Mouse (Mus musculus) heart, embryonic 12.5 days (tissue): ENCODE data around the gene Praf2. TPM values are rescaled to one million over a fixed set of nuclear protein-coding genes. Genes with fewer than 3 reads are reported as not detected.
"Not testable (repeated sequence)": the region's sequence is repeated elsewhere in the genome, so short reads cannot be mapped to it uniquely, and the experiment has no call there.

ENCODE experiments used
- ATAC-seq: fragments of 200-750 bp; cut with Nextera tagmentation; 2 replicates; pipeline ENCODE4 v1.8.0; 2017; ENCODE audit warnings: moderate TSS enrichment, moderate library complexity; ENCODE audit not compliant: insufficient number of reproducible peaks, low FRiP score
- H3K27ac ChIP-seq: fragments of 300-500 bp; sonication (generic); 2 replicates; pipeline ENCODE4 v1.5.1; 2016; ENCODE audit warnings: mild to moderate bottlenecking, moderate library complexity; ENCODE audit not compliant: poor library complexity, severe bottlenecking
- H3K27me3 ChIP-seq: fragments of 300-500 bp; sonication (generic); replicated peaks from 2 replicates; pipeline ENCODE4 v1.6.1; 2016; ENCODE audit warnings: mild to moderate bottlenecking, moderate library complexity
- H3K36me3 ChIP-seq: fragments of 300-500 bp; sonication (generic); 2 replicates; pipeline ENCODE4 v1.6.1; 2016; ENCODE audit warnings: mild to moderate bottlenecking, moderate library complexity
- H3K4me1 ChIP-seq: fragments of 300-500 bp; sonication (generic); replicated peaks from 2 replicates; pipeline ENCODE4 v1.6.1; 2016; ENCODE audit warnings: mild to moderate bottlenecking
- H3K4me2 ChIP-seq: fragments of 300-500 bp; sonication (generic); 2 replicates; pipeline ENCODE4 v1.6.1; 2016; ENCODE audit warnings: mild to moderate bottlenecking, moderate library complexity
- H3K4me3 ChIP-seq: fragments of 300-500 bp; sonication (generic); 2 replicates; pipeline ENCODE4 v1.5.1; 2016; ENCODE audit warnings: mild to moderate bottlenecking
- H3K9ac ChIP-seq: fragments of 300-500 bp; sonication (generic); 2 replicates; pipeline ENCODE4 v1.6.1; 2016; ENCODE audit warnings: mild to moderate bottlenecking, moderate library complexity
- H3K9me3 ChIP-seq: fragments of 300-500 bp; sonication (generic); replicated peaks from 2 replicates; pipeline ENCODE4 v1.6.1; 2016; ENCODE audit warnings: mild to moderate bottlenecking, moderate library complexity
- WGBS: fragments of 180-500 bp; shearing (Covaris S2); methylation state at CpG from one replicate; pipeline ENCODE4 v1.1.7; 2016; 5-methylcytosine and 5-hydroxymethylcytosine counted together
- polyA plus RNA-seq: library from polyadenylated mRNA; unstranded; fragments of >200 nt; fragmentation: Nextera tagmentation; extraction: Ambion mirVana; gene quantifications from 2 replicates; pipeline ENCODE4 v1.2.1, GENCODE M21; 2016

Gene Praf2
- 43.5 and 44.3 TPM in 2 replicates for polyA plus RNA-seq

DNA sequence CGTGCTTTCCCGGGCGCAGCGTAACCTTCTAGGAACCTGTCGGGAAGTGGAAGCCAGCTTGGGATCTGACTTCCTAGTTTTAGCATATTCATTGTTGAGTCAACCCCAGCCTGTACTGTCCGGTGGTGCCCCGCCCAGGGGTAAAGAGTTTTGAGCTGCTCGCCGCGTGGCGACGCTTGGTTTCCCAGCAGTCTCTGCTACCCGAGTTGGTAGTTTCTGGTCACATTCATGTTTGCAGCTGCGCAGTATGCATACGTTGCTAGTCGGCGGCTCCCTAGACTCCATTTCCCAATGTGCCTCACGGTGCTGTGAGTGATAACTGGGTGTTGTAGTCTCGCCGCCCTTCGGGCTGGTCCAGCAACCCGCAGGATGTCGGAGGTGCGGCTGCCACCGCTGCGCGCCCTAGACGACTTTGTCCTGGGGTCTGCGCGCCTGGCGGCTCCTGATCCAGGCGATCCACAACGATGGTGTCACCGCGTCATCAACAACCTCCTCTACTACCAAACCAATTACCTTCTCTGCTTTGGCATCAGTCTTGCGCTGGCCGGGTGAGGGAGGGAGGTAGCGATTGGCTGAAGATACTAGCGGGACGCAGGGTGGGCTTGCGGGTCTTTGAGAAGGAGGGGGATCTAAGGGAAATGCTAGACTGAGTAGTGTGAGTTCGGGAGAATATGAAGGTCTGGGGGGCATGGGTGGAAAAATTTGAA lies at the start of gene Praf2:
Praf2 (plus strand) TSS at position 225 of the 707 bp plus-strand sequence.
- Histone ChIP-seq H3K27ac (peak within 1 kb of the TSS; percentile 30), H3K4me2 (peak within 1 kb of the TSS; percentile 66), H3K4me3 (peak within 1 kb of the TSS; percentile 57), H3K27me3 (no peaks in the 10 kb centered on the region), H3K9ac (peak within 1 kb of the TSS; percentile 62), H3K4me1 (0 out of 2 replicates have a peak, but pooled peaks cover 6% of the 10 kb centered on the region), H3K36me3 (peaks cover 22% of the 10 kb centered on the region), H3K9me3 (no peaks in the 10 kb centered on the region)
- WGBS = 12% methylated on average over 42 of the region's 42 CpGs
- peak; percentile 92 for ATAC-seq

DNA sequence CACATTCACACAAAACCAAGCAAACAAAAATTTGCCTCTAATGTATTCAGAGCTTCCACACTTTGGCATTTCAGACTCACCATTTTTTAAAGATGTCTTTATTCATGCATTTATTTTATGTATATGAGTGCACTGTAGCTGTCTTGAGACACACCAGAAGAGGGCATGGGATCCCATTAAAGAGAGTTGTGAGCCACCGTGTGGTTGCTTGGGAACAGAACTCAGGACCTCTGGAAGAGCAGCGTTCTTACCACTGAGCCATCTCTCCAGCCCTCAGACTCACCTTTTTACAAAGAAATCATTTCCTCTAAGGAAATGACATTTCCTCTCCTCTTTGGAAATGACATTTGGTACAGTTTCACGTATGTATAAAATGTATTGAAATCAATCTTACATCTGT lies 49.3 kb upstream of the Praf2 start:
- no peak for ATAC-seq
- H3K27ac ChIP-seq = no peak overlapping the region
- WGBS = 48% methylated on average over 3 of the region's 3 CpGs
- no peaks in the 10 kb centered on the region for H3K36me3 ChIP-seq
- peaks cover 2% of the 10 kb centered on the region; the same call in 1 of the 2 replicates for H3K4me1 ChIP-seq
- H3K4me3 ChIP-seq = no peak overlapping the region
- H3K27me3 ChIP-seq = no peaks in the 10 kb centered on the region
- no peaks in the 10 kb centered on the region for H3K9me3 ChIP-seq
- H3K9ac ChIP-seq = no peak overlapping the region
- no peak overlapping the region for H3K4me2 ChIP-seq

DNA sequence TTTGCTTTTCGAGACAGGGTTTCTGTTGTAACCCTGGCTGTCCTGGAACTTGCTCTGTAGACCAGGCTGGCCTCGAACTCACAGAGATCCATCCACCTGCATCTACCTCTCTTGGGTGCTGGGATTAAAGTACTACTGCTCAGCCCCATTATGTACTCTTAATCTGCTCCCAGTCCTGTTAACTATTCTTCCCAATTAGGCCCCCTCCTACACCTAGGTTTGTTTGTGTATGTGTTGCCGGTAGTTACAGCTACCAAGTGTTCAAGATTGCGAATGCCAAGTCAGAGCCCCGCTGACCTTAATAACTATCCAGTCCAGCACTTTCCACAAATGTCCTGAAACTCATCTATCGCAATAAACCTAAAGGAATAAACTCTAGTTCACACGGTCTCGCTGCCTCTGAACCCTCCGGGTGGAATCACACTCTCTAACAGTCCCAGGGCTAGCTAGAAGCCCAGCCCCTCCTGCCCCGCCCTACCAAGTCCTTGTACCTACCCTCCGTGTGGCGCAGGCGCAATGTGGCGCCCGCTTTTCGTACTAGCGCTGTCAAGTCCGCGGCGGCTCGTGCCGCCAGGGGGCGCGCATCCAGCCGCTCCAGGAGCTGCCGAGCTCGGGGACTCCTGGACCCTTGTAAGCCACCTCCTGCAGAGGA lies 48.7 kb upstream of the Praf2 start:
- no peaks in the 10 kb centered on the region for H3K4me1 ChIP-seq
- H3K9me3 ChIP-seq = no peaks in the 10 kb centered on the region
- peak overlapping the region; percentile 68 for H3K4me2 ChIP-seq
- H3K4me3 ChIP-seq = peak overlapping the region; percentile 40
- H3K9ac ChIP-seq = no peak overlapping the region; the same call in 1 of the 2 replicates
- no peaks in the 10 kb centered on the region for H3K27me3 ChIP-seq
- ATAC-seq = peak; percentile 87
- H3K36me3 ChIP-seq = no peaks in the 10 kb centered on the region
- 16% methylated on average over 27 of the region's 27 CpGs for WGBS
- no peak overlapping the region for H3K27ac ChIP-seq

DNA sequence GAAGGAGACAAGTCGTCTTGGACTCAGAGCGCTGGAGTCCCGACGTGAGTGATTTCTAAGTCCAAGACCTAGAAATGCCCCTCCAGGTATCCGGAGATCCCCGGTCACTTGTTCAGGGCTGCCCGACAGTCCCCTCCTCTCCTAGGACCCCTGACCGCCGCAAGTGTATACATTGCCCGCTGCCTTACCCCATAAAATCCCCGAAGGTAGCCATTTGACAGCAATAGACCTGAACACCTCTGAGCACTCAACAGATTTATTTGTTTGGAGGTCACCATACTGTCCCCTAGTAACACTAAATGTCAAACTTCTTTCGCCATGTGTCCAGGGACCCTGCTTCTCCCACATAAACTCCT lies 48.2 kb upstream of the Praf2 start:
- Histone ChIP-seq H3K27me3 (no peaks in the 10 kb centered on the region), H3K9ac (no peak overlapping the region; the same call in 1 of the 2 replicates), H3K4me2 (peak overlapping the region; percentile 68), H3K9me3 (no peaks in the 10 kb centered on the region), H3K27ac (no peak overlapping the region), H3K36me3 (no peaks in the 10 kb centered on the region), H3K4me1 (no peaks in the 10 kb centered on the region), H3K4me3 (peak overlapping the region; percentile 40)
- no peak for ATAC-seq
- 17% methylated on average over 12 of the region's 12 CpGs for WGBS

DNA sequence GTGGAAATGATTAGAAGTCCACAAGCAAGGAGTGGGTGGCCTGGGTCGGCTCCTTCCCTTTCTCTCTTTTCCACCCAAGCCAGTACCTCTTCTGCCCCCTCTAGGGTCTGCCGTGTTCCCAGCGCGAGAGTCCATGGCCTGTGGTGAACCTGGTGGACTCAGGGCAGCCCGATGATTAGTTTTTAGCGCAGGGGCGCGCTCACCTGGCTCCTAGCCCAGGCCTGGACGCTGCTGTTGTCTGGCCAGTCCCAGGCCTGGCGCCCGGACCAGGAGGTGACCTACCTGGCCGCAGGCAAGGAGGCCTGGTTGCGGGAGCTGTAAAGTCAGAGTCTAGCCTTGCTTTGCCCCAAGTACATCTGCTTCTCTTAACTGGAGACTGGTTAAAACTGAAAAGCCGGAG lies 47.4 kb upstream of the Praf2 start, which contains the start of gene Magix:
Magix (minus strand) TSS at position 388 of the 400 bp plus-strand sequence.
- Histone ChIP-seq H3K36me3 (no peaks in the 10 kb centered on the region), H3K9ac (no peak within 1 kb of the TSS; the same call in 1 of the 2 replicates), H3K4me3 (peak within 1 kb of the TSS; percentile 40), H3K9me3 (no peaks in the 10 kb centered on the region), H3K4me1 (no peaks in the 10 kb centered on the region), H3K4me2 (peak within 1 kb of the TSS; percentile 68), H3K27me3 (no peaks in the 10 kb centered on the region), H3K27ac (no peak within 1 kb of the TSS)
- ATAC-seq = no peak
- WGBS = 60% methylated on average over 14 of the region's 14 CpGs

DNA sequence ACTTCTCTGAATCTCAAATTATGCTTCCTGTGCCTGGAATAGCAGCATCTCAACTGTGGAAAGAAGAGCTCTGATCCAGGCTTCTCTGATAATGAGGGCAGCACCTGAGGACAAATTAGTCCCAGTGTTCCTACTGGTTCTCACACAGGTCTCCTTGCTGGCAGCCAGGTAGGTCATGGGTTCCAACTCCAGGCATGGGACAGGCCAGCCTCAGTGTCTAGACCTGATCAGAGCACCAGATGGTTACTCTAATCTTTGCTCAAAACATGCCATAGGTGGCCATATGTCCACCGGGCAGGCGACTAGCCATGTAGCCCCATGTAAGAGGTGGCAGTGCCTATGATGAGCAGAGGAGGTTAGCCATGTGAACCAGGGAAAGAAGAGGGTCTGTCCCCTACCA lies 39.9 kb upstream of the Praf2 start:
- Histone ChIP-seq H3K9ac (no peak overlapping the region), H3K4me3 (no peak overlapping the region), H3K36me3 (no peaks in the 10 kb centered on the region), H3K27me3 (peaks cover 3% of the 10 kb centered on the region; the same call in 1 of the 2 replicates), H3K4me2 (no peak overlapping the region), H3K9me3 (no peaks in the 10 kb centered on the region), H3K27ac (no peak overlapping the region), H3K4me1 (no peaks in the 10 kb centered on the region)
- ATAC-seq = no peak
- 85% methylated on average over 2 of the region's 2 CpGs for WGBS

DNA sequence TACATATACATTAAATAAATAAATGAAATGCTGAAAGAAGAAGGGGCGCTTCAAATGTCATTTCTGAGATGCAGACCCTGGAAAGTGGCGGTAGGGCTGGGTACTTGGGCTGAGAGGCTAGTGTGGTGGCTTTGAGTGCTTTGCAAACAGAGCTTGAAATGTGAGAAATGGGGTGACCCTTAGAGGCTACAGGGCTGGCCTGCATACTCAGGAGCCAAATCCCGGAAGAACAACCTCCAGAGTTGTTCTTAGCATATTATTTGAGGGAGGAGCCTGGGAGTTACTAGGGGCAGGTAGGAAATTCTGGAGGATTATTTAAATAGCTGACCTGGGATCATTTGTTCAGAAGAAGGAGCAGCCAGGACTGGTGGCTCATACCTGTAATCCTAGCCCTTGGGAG lies 37.8 kb upstream of the Praf2 start:
- no peaks in the 10 kb centered on the region for H3K9me3 ChIP-seq

DNA sequence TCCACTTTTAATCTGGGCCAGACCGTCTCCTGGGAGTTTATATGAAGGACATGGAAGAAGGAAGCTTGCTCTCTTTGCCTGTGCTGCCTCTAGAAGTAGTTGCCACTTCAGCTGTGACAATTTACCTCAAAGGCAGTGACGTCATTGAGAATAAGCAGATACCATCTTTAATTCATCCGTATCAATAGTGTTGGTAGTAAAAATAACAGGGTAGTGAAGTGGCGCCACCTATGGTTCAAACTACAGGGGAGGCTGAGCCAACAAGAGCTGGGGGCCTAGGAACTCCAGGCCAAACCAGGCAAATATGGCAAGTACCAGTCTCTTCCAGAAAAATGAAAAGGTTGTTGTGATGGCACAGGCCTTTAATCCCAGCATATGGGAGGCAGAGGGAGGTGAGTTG lies 35.4 kb upstream of the Praf2 start:
- Histone ChIP-seq H3K4me1 (no peaks in the 10 kb centered on the region), H3K9me3 (no peaks in the 10 kb centered on the region), H3K9ac (no peak overlapping the region), H3K4me3 (no peak overlapping the region), H3K27me3 (no peaks in the 10 kb centered on the region), H3K4me2 (no peak overlapping the region), H3K36me3 (no peaks in the 10 kb centered on the region), H3K27ac (no peak overlapping the region)
- no peak for ATAC-seq
- 33% methylated on average over 4 of the region's 4 CpGs for WGBS

More for the DNA sequence above, 37.8 kb upstream of the Praf2 start:
- no peak overlapping the region for H3K4me3 ChIP-seq
- H3K36me3 ChIP-seq = no peaks in the 10 kb centered on the region
- H3K4me1 ChIP-seq = no peaks in the 10 kb centered on the region
- WGBS = 50% methylated on average over 3 of the region's 3 CpGs
- ATAC-seq = no peak
- H3K27ac ChIP-seq = no peak overlapping the region
- H3K27me3 ChIP-seq = peaks cover 3% of the 10 kb centered on the region; the same call in 1 of the 2 replicates
- no peak overlapping the region for H3K4me2 ChIP-seq
- H3K9ac ChIP-seq = no peak overlapping the region

DNA sequence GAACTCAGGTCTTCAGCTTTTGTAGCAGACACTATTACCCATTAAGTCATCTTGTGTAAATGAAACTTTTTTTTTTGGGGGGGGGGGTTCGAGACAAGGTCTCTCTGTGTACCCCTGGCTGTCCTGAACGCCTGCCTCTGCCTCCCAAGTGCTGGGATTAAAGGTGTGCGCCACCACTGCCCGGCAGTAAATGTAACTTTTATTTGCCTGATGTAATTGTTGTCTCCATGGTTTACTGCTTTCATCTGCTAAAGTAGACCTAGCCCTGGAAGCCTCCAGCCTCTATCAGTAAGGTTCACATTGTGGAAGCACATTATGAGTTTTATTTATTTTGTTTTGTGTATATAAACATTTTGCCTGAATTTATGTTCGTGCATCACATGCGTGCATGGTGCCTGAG lies 31.7 kb upstream of the Praf2 start:
- Histone ChIP-seq H3K4me1 (no peaks in the 10 kb centered on the region), H3K4me3 (peak overlapping the region; percentile 74; the same call in 1 of the 2 replicates)
- ATAC-seq = no peak

DNA sequence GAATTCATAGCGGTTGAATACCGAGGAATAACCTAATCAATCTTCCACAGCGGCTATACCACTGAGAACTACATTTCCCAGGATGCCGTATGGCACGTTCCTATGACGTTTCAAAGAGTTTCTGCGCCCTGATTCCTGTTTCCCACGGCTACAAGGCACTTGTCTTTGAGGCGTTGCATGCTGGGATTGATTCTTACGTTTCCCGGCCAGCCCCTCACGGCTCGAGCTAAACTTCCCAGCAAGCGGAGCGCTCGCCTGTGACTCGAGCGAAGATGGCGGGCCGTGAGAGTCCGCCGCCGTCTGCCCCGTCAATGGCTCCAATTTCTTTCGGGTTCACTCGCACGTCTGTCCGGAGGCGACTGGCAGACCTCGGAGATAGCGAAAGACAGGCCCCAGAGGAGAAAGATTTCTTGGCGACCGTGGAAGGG lies 31.3 kb upstream of the Praf2 start, which contains the start of gene Gpkow:
Gpkow (plus strand) TSS at position 178 of the 428 bp plus-strand sequence.
- H3K36me3 ChIP-seq = peaks cover 18% of the 10 kb centered on the region
- peak within 1 kb of the TSS; percentile 80 for H3K9ac ChIP-seq
- H3K9me3 ChIP-seq = no peaks in the 10 kb centered on the region
- H3K27ac ChIP-seq = peak within 1 kb of the TSS; percentile 57; the same call in 1 of the 2 replicates
- no peaks in the 10 kb centered on the region for H3K27me3 ChIP-seq
- peak within 1 kb of the TSS; percentile 74 for H3K4me3 ChIP-seq
- WGBS = 12% methylated on average over 33 of the region's 33 CpGs
- peak within 1 kb of the TSS; percentile 72 for H3K4me2 ChIP-seq
- no peaks in the 10 kb centered on the region for H3K4me1 ChIP-seq
- peak; percentile 91 for ATAC-seq

More for the DNA sequence above, 31.7 kb upstream of the Praf2 start:
- peak overlapping the region; percentile 72 for H3K4me2 ChIP-seq
- no peak overlapping the region for H3K27ac ChIP-seq
- H3K27me3 ChIP-seq = no peaks in the 10 kb centered on the region
- peaks cover 13% of the 10 kb centered on the region for H3K36me3 ChIP-seq
- WGBS = 35% methylated on average over 6 of the region's 6 CpGs
- no peak overlapping the region for H3K9ac ChIP-seq
- no peaks in the 10 kb centered on the region for H3K9me3 ChIP-seq

DNA sequence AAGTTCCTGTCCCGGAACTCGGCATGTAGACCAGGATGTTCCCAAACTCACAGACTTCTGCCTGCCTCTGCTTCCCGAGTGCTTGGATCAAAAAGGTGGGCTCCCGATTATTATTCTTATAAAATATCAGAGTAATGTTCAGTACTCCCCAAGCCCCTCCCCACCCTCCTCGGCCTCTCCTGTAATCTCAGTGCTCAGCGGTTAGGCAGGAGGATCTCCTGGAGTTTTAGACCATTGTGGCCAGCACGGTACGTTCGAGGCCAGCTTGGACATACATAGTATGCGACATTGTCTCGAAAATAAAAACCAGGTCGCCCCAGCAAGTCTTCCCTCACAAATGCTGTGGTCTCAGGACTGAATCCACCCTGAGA lies 14.5 kb upstream of the Praf2 start:
- Histone ChIP-seq H3K4me2 (peak overlapping the region; percentile 59), H3K9ac (peak overlapping the region; percentile 40; the same call in 1 of the 2 replicates), H3K4me3 (peak overlapping the region; percentile 43)
- 23% methylated on average over 6 of the region's 12 CpGs for WGBS
- not testable (repeated sequence) for H3K27me3 ChIP-seq, H3K27ac ChIP-seq, H3K36me3 ChIP-seq, H3K9me3 ChIP-seq, H3K4me1 ChIP-seq
- peak; percentile 40; the same call in 1 of the 2 replicates for ATAC-seq
